ENCODE assay signal across 9 mouse cellular contexts in genomic region chr15:7154737-7155090, GRCm38 (mm10).
DNase-seq lines count a peak whose midpoint lies in the region; ATAC-seq and TF ChIP-seq lines count a peak whose summit lies in the region.
"Had no signal": no experiment of that assay in that cellular context is flagged by ENCODE, and none has a peak within 500 bp of the region (broad histone marks: within the 10 kb centered on the region; RNA-seq: fewer than 3 reads in every experiment).

No protein-coding gene starts in this region.

- 52% methylated on average over 7 of the region's 7 CpGs for WGBS in stomach, postnatal 0 days

- no peak for ATAC-seq in megakaryocyte, adult 5-6 weeks (ENCODE audit: poor library complexity, severe bottlenecking)
- no peak for ATAC-seq in stomach, postnatal 0 days (ENCODE audit: low FRiP score, low TSS enrichment)
- ATAC-seq in inflammation-experienced regulatory T-cells, adult 6 months = no peak

- H3K4me2 ChIP-seq in stomach, postnatal 0 days (replicated peaks; ENCODE audit: low read depth) = no peak overlapping the region

- no peak overlapping the region for H3K27ac ChIP-seq in stomach, postnatal 0 days (replicated peaks)
- H3K27ac ChIP-seq: limb, embryonic 10.5 days had no signal

- peak overlapping the region; percentile 78 for H3K4me3 ChIP-seq in megakaryocyte, embryonic 14.5 days (replicated peaks)
- no peak overlapping the region for H3K4me3 ChIP-seq in stomach, postnatal 0 days (ENCODE audit: low read depth, low read length)
- H3K4me3 ChIP-seq: limb, embryonic 10.5 days had no signal

- peaks cover 59% of the 10 kb centered on the region for H3K36me3 ChIP-seq in megakaryocyte, embryonic 14.5 days (replicated peaks; ENCODE audit: low read length)
- peaks cover 9% of the 10 kb centered on the region for H3K36me3 ChIP-seq in stomach, postnatal 0 days (ENCODE audit: control insufficient read depth, insufficient read depth, low read length)

- peaks cover 36% of the 10 kb centered on the region for H3K4me1 ChIP-seq in megakaryocyte, embryonic 14.5 days
- H3K4me1 ChIP-seq in stomach, postnatal 0 days (replicated peaks; ENCODE audit: control insufficient read depth, insufficient read depth) = no peaks in the 10 kb centered on the region

- TF ChIP-seq CTCF in stomach, postnatal 0 days (IDR thresholded peaks at IDR 0.05; ENCODE audit: low read depth) = no peak

- peaks cover under 1% of the 10 kb centered on the region; the same call in 1 of the 2 replicates for H3K9me3 ChIP-seq in megakaryocyte, embryonic 14.5 days
- no peaks in the 10 kb centered on the region for H3K9me3 ChIP-seq in stomach, postnatal 0 days (ENCODE audit: control insufficient read depth, low read length)
- H3K9me3 ChIP-seq: limb, embryonic 10.5 days had no signal

- DNase-seq in cerebellum, postnatal 14 days = peak; percentile 65 to 71
- DNase-seq in cerebellum, adult 11 months = no peak
- peak; percentile 44 to 63 for DNase-seq in kidney, postnatal 4 days
- DNase-seq in stomach, postnatal 0 days (ENCODE audit: low spot score) = peak; percentile 62
- no peak for DNase-seq in heart, adult 18-20 months

- no peak for TF ChIP-seq EP300 in stomach, postnatal 0 days (optimal IDR thresholded peaks at IDR 0.05)

- H3K9ac ChIP-seq in stomach, postnatal 0 days (ENCODE audit: low read length) = no peak overlapping the region

- peaks cover 41% of the 10 kb centered on the region for H3K27me3 ChIP-seq in megakaryocyte, embryonic 14.5 days (replicated peaks)
- no peaks in the 10 kb centered on the region for H3K27me3 ChIP-seq in stomach, postnatal 0 days (ENCODE audit: control insufficient read depth, insufficient read depth, low read length)

Comparison
In these comparisons a context has a peak if more than half of its experiments do, and no peak if none do; other contexts are left out.
1. DNase-seq: peak in cerebellum, postnatal 14 days (2 of 2), kidney, postnatal 4 days (2 of 2) and stomach, postnatal 0 days (single experiment); none in cerebellum, adult 11 months (single experiment) and heart, adult 18-20 months (0 of 2).